Comparison of ENCODE assay signal across 29 mouse cellular contexts in genomic region chr7:5029946-5030345, GRCm38 (mm10). TPM values are rescaled to one million over a fixed set of nuclear protein-coding genes. Genes with fewer than 3 reads are reported as not detected.
DNase-seq lines count a peak whose midpoint lies in the region; ATAC-seq and TF ChIP-seq lines count a peak whose summit lies in the region.
"Had no signal": no experiment of that assay in that cellular context is flagged by ENCODE, and none has a peak within 500 bp of the region (broad histone marks: within the 10 kb centered on the region; RNA-seq: fewer than 3 reads in every experiment).

No protein-coding gene starts in this region.

- no peak for DNase-seq in forebrain, embryonic 11.5 days (ENCODE audit: low spot score)
- no peak for DNase-seq in midbrain, embryonic 10.5 days (ENCODE audit: low spot score)
- no peak for DNase-seq in midbrain, postnatal 0 days (ENCODE audit: low spot score)
- no peak for DNase-seq in G1E (ENCODE audit: low spot score)
- no peak for DNase-seq in limb, embryonic 11.5 days (ENCODE audit: low spot score)
- no peak for DNase-seq in cerebellum, postnatal 14 days
- DNase-seq in urinary bladder, adult 2 months (ENCODE audit: low spot score), result no peak
- DNase-seq: adrenal gland, postnatal 25 days; cerebellum, adult 11 months; cerebellum, postnatal 36 days; gastrocnemius, postnatal 14 days; heart, adult 2 months; kidney, adult 8-10 months; kidney, postnatal 14 days; lung, embryonic 14.5 days; lung, postnatal 36 days; right cerebral cortex, postnatal 14 days; spleen, adult 18-20 months; thymus, adult 18-20 months had no signal

- no peak overlapping the region for H3K9ac ChIP-seq in forebrain, embryonic 12.5 days
- H3K9ac ChIP-seq in forebrain, embryonic 11.5 days (ENCODE audit: low read length), result no peak overlapping the region
- H3K9ac ChIP-seq in midbrain, postnatal 0 days (replicated peaks; ENCODE audit: low read length, poor library complexity, severe bottlenecking), result no peak overlapping the region
- no peak overlapping the region for H3K9ac ChIP-seq in limb, embryonic 11.5 days (ENCODE audit: low read length)
- H3K9ac ChIP-seq: lung, embryonic 14.5 days; midbrain, embryonic 12.5 days had no signal

- ATAC-seq in forebrain, embryonic 12.5 days (ENCODE audit: low FRiP score), result no peak
- no peak for ATAC-seq in forebrain, embryonic 11.5 days (replicated peaks; ENCODE audit: low FRiP score)
- no peak for ATAC-seq in midbrain, postnatal 0 days (ENCODE audit: low FRiP score)
- ATAC-seq in G1E (ENCODE audit: extremely low read depth, insufficient number of reproducible peaks, low FRiP score, poor library complexity, severe bottlenecking), result no peak
- no peak for ATAC-seq in limb, embryonic 11.5 days (ENCODE audit: insufficient number of reproducible peaks, low FRiP score, low TSS enrichment, low read depth)
- ATAC-seq: Patski had no signal

- peaks cover 92% of the 10 kb centered on the region for H3K36me3 ChIP-seq in forebrain, embryonic 12.5 days (replicated peaks)
- H3K36me3 ChIP-seq in forebrain, embryonic 11.5 days (ENCODE audit: control insufficient read depth, insufficient read depth, low read length), result peaks cover 46% of the 10 kb centered on the region
- H3K36me3 ChIP-seq in midbrain, embryonic 10.5 days, result peaks cover 99% of the 10 kb centered on the region
- H3K36me3 ChIP-seq in midbrain, postnatal 0 days (ENCODE audit: insufficient read depth, low read length), result peaks cover 63% of the 10 kb centered on the region
- H3K36me3 ChIP-seq in G1E (replicated peaks), result peaks cover 98% of the 10 kb centered on the region
- peaks cover 68% of the 10 kb centered on the region for H3K36me3 ChIP-seq in limb, embryonic 11.5 days (ENCODE audit: control insufficient read depth, insufficient read depth, low read length)

- no peak overlapping the region for H3K27ac ChIP-seq in forebrain, embryonic 12.5 days
- no peak overlapping the region for H3K27ac ChIP-seq in forebrain, embryonic 11.5 days (ENCODE audit: low read depth, low read length)
- no peak overlapping the region for H3K27ac ChIP-seq in midbrain, embryonic 10.5 days (replicated peaks)
- H3K27ac ChIP-seq in midbrain, postnatal 0 days (ENCODE audit: low read depth, low read length), result no peak overlapping the region
- H3K27ac ChIP-seq in limb, embryonic 11.5 days (replicated peaks; ENCODE audit: low read depth, low read length), result no peak overlapping the region
- H3K27ac ChIP-seq: heart, adult 2 months; midbrain, embryonic 12.5 days had no signal

- no peak for TF ChIP-seq CTCF in midbrain, postnatal 0 days (IDR thresholded peaks at IDR 0.05)
- no peak for TF ChIP-seq CTCF in G1E (IDR thresholded peaks at IDR 0.05; ENCODE audit: low read depth, low read length)

- no peaks in the 10 kb centered on the region for H3K4me1 ChIP-seq in forebrain, embryonic 12.5 days
- no peaks in the 10 kb centered on the region for H3K4me1 ChIP-seq in forebrain, embryonic 11.5 days (replicated peaks; ENCODE audit: control insufficient read depth, insufficient read depth, low read length)
- H3K4me1 ChIP-seq in midbrain, embryonic 10.5 days, result no peaks in the 10 kb centered on the region
- no peaks in the 10 kb centered on the region for H3K4me1 ChIP-seq in midbrain, postnatal 0 days (ENCODE audit: insufficient read depth, low read length)
- H3K4me1 ChIP-seq in G1E (ENCODE audit: insufficient read depth, low read depth, low read length), result peaks cover 22% of the 10 kb centered on the region
- H3K4me1 ChIP-seq in limb, embryonic 11.5 days (ENCODE audit: control insufficient read depth, insufficient read depth, low read length), result no peaks in the 10 kb centered on the region
- H3K4me1 ChIP-seq: midbrain, embryonic 12.5 days had no signal

- H3K4me2 ChIP-seq in forebrain, embryonic 12.5 days, result no peak overlapping the region
- no peak overlapping the region for H3K4me2 ChIP-seq in forebrain, embryonic 11.5 days (ENCODE audit: low read depth, low read length, severe bottlenecking)
- no peak overlapping the region for H3K4me2 ChIP-seq in midbrain, postnatal 0 days (ENCODE audit: low read depth, low read length, poor library complexity, severe bottlenecking)
- H3K4me2 ChIP-seq in limb, embryonic 11.5 days (ENCODE audit: low read depth, severe bottlenecking), result no peak overlapping the region
- H3K4me2 ChIP-seq: lung, embryonic 14.5 days; midbrain, embryonic 12.5 days had no signal

- 94% methylated on average over 21 of the region's 21 CpGs for WGBS in forebrain, embryonic 12.5 days
- WGBS in forebrain, embryonic 11.5 days, result 89% methylated on average over 21 of the region's 21 CpGs
- WGBS in midbrain, embryonic 10.5 days, result 92% methylated on average over 21 of the region's 21 CpGs
- WGBS in midbrain, postnatal 0 days, result 96% methylated on average over 21 of the region's 21 CpGs
- 88% methylated on average over 21 of the region's 21 CpGs for WGBS in limb, embryonic 11.5 days

- H3K4me3 ChIP-seq in forebrain, embryonic 12.5 days (replicated peaks), result peak overlapping the region; percentile 4; the same call in 1 of the 2 replicates
- no peak overlapping the region for H3K4me3 ChIP-seq in forebrain, embryonic 11.5 days (ENCODE audit: low read depth, low read length)
- H3K4me3 ChIP-seq in midbrain, embryonic 10.5 days, result peak overlapping the region; percentile 27; the same call in 1 of the 2 replicates
- no peak overlapping the region for H3K4me3 ChIP-seq in midbrain, postnatal 0 days (ENCODE audit: low read depth, low read length)
- H3K4me3 ChIP-seq in G1E (ENCODE audit: low read depth, low read length), result peak overlapping the region; percentile 54
- peak overlapping the region; percentile 8; the same call in 1 of the 2 replicates for H3K4me3 ChIP-seq in limb, embryonic 11.5 days (ENCODE audit: low read depth, low read length)
- H3K4me3 ChIP-seq: erythroblast, embryonic 14.5 days; heart, adult 2 months; midbrain, embryonic 12.5 days had no signal

- H3K9me3 ChIP-seq in forebrain, embryonic 12.5 days, result peaks cover 29% of the 10 kb centered on the region
- H3K9me3 ChIP-seq in forebrain, embryonic 11.5 days (ENCODE audit: control insufficient read depth, low read length), result peaks cover 29% of the 10 kb centered on the region
- peaks cover 41% of the 10 kb centered on the region for H3K9me3 ChIP-seq in midbrain, embryonic 10.5 days (replicated peaks)
- peaks cover 21% of the 10 kb centered on the region; the same call in 1 of the 2 replicates for H3K9me3 ChIP-seq in midbrain, postnatal 0 days (ENCODE audit: low read length)
- H3K9me3 ChIP-seq in G1E (replicated peaks), result peaks cover 33% of the 10 kb centered on the region
- H3K9me3 ChIP-seq in limb, embryonic 11.5 days (ENCODE audit: control insufficient read depth, low read length), result peaks cover 40% of the 10 kb centered on the region

- H3K27me3 ChIP-seq in forebrain, embryonic 12.5 days, result no peaks in the 10 kb centered on the region
- H3K27me3 ChIP-seq in forebrain, embryonic 11.5 days (ENCODE audit: control insufficient read depth, insufficient read depth, low read length), result no peaks in the 10 kb centered on the region
- peaks cover 16% of the 10 kb centered on the region for H3K27me3 ChIP-seq in midbrain, embryonic 10.5 days (ENCODE audit: low read depth, poor library complexity, severe bottlenecking)
- H3K27me3 ChIP-seq in midbrain, postnatal 0 days (ENCODE audit: insufficient read depth, low read length), result no peaks in the 10 kb centered on the region
- H3K27me3 ChIP-seq in G1E (ENCODE audit: insufficient read depth, low read length), result peaks cover 12% of the 10 kb centered on the region; the same call in 1 of the 2 replicates
- H3K27me3 ChIP-seq in limb, embryonic 11.5 days (ENCODE audit: control insufficient read depth, insufficient read depth, low read length), result no peaks in the 10 kb centered on the region
- H3K27me3 ChIP-seq: midbrain, embryonic 12.5 days; Patski had no signal

RNA-seq across cellular contexts. Expression of gene 4632433K11Rik, which starts 4.0 kb away (rescaled TPM):
- polyA plus RNA-seq in forebrain, embryonic 12.5 days (2016; fragmentation: Nextera tagmentation; extraction: Ambion mirVana), result not detected in 2 replicates
- polyA plus RNA-seq in forebrain, embryonic 11.5 days (2014; fragmentation: Nextera tagmentation; extraction: Ambion mirVana), result not detected in 2 replicates
- not detected in 2 replicates for polyA plus RNA-seq in midbrain, embryonic 10.5 days (2016; fragmentation: Nextera tagmentation; extraction: Ambion mirVana)
- total RNA-seq in midbrain, postnatal 0 days (2014; rRNA removed), result not detected in 2 replicates
- not detected in 2 replicates for polyA plus RNA-seq in midbrain, postnatal 0 days (2015; fragmentation: Nextera tagmentation; extraction: Ambion mirVana)
- total RNA-seq in G1E (2014; fragmentation: Nextera tagmentation) (1.2 and 2.4 TPM in 2 replicates), G1E (2017) (0.98 TPM in 1 of 2 replicates, not detected in the other)
- not detected in 2 replicates for polyA plus RNA-seq in G1E (2012)
- not detected in 2 replicates for polyA plus RNA-seq in limb, embryonic 11.5 days (2014; fragmentation: Nextera tagmentation; extraction: Ambion mirVana)
- not detected in 2 replicates for polyA plus RNA-seq in urinary bladder, adult 2 months (2012; rRNA removed)
- total RNA-seq: adrenal gland, postnatal 25 days; gastrocnemius, postnatal 14 days; heart, adult 2 months had no signal
- polyA plus RNA-seq: erythroblast, embryonic 14.5 days; heart, adult 2 months; heart, embryonic 14.5 days; liver, adult 2 months; lung, embryonic 14.5 days; midbrain, embryonic 12.5 days; Patski had no signal

RNA-seq across cellular contexts. Expression of gene Zfp784, which starts 8.3 kb away (rescaled TPM):
- 4.0 and 4.5 TPM in 2 replicates for polyA plus RNA-seq in forebrain, embryonic 12.5 days (2016; fragmentation: Nextera tagmentation; extraction: Ambion mirVana)
- polyA plus RNA-seq in forebrain, embryonic 11.5 days (2014; fragmentation: Nextera tagmentation; extraction: Ambion mirVana), result 3.9 and 4.8 TPM in 2 replicates
- 2.8 and 4.2 TPM in 2 replicates for polyA plus RNA-seq in midbrain, embryonic 10.5 days (2016; fragmentation: Nextera tagmentation; extraction: Ambion mirVana)
- total RNA-seq in midbrain, postnatal 0 days (2014; rRNA removed), result 5.0 and 8.0 TPM in 2 replicates
- polyA plus RNA-seq in midbrain, postnatal 0 days (2015; fragmentation: Nextera tagmentation; extraction: Ambion mirVana), result 4.3 and 5.4 TPM in 2 replicates
- total RNA-seq in G1E (2014; fragmentation: Nextera tagmentation) (1.7 and 2.5 TPM in 2 replicates), G1E (2017) (2.7 and 2.8 TPM in 2 replicates)
- polyA plus RNA-seq in G1E (2012), result 1.3 and 1.6 TPM in 2 replicates
- 2.7 and 4.1 TPM in 2 replicates for polyA plus RNA-seq in limb, embryonic 11.5 days (2014; fragmentation: Nextera tagmentation; extraction: Ambion mirVana)
- polyA plus RNA-seq in urinary bladder, adult 2 months (2012; rRNA removed), result 9.5 and 9.6 TPM in 2 replicates

RNA-seq across cellular contexts. Expression of gene Ccdc106, which starts 9.6 kb away (rescaled TPM):
- polyA plus RNA-seq in forebrain, embryonic 12.5 days (2016; fragmentation: Nextera tagmentation; extraction: Ambion mirVana), result 11.0 and 12.8 TPM in 2 replicates
- 7.2 and 7.8 TPM in 2 replicates for polyA plus RNA-seq in forebrain, embryonic 11.5 days (2014; fragmentation: Nextera tagmentation; extraction: Ambion mirVana)
- polyA plus RNA-seq in midbrain, embryonic 10.5 days (2016; fragmentation: Nextera tagmentation; extraction: Ambion mirVana), result 5.1 and 5.2 TPM in 2 replicates
- 65.6 and 68.8 TPM in 2 replicates for total RNA-seq in midbrain, postnatal 0 days (2014; rRNA removed)
- 75.4 and 77.3 TPM in 2 replicates for polyA plus RNA-seq in midbrain, postnatal 0 days (2015; fragmentation: Nextera tagmentation; extraction: Ambion mirVana)
- 1.7 TPM in 1 of 2 replicates, not detected in the other for total RNA-seq in G1E (2014; fragmentation: Nextera tagmentation)
- total RNA-seq in G1E (2017), result 0.23 TPM in 1 of 2 replicates, not detected in the other
- 0.13 and 0.21 TPM in 2 replicates for polyA plus RNA-seq in G1E (2012)
- 12.5 and 14.4 TPM in 2 replicates for polyA plus RNA-seq in limb, embryonic 11.5 days (2014; fragmentation: Nextera tagmentation; extraction: Ambion mirVana)
- polyA plus RNA-seq in urinary bladder, adult 2 months (2012; rRNA removed), result 13.1 and 13.7 TPM in 2 replicates
- polyA plus RNA-seq: erythroblast, embryonic 14.5 days had no signal

RNA-seq across cellular contexts. Expression of gene Zfp865, which starts 9.8 kb away (rescaled TPM):
- polyA plus RNA-seq in forebrain, embryonic 12.5 days (2016; fragmentation: Nextera tagmentation; extraction: Ambion mirVana), result 6.7 and 7.3 TPM in 2 replicates
- 6.7 and 7.3 TPM in 2 replicates for polyA plus RNA-seq in forebrain, embryonic 11.5 days (2014; fragmentation: Nextera tagmentation; extraction: Ambion mirVana)
- 5.2 and 5.5 TPM in 2 replicates for polyA plus RNA-seq in midbrain, embryonic 10.5 days (2016; fragmentation: Nextera tagmentation; extraction: Ambion mirVana)
- total RNA-seq in midbrain, postnatal 0 days (2014; rRNA removed), result 35.0 and 48.4 TPM in 2 replicates
- 5.5 and 6.8 TPM in 2 replicates for polyA plus RNA-seq in midbrain, postnatal 0 days (2015; fragmentation: Nextera tagmentation; extraction: Ambion mirVana)
- total RNA-seq in G1E (2014; fragmentation: Nextera tagmentation) (50.6 and 54.8 TPM in 2 replicates), G1E (2017) (17.5 and 19.9 TPM in 2 replicates)
- polyA plus RNA-seq in G1E (2012), result 121 and 146 TPM in 2 replicates
- polyA plus RNA-seq in limb, embryonic 11.5 days (2014; fragmentation: Nextera tagmentation; extraction: Ambion mirVana), result 7.5 and 8.2 TPM in 2 replicates
- 18.8 and 27.1 TPM in 2 replicates for polyA plus RNA-seq in urinary bladder, adult 2 months (2012; rRNA removed)

RNA-seq across cellular contexts. Expression of gene Gm44973, which starts 14.7 kb away (rescaled TPM):
- 0.69 TPM in 1 of 2 replicates, not detected in the other for polyA plus RNA-seq in forebrain, embryonic 12.5 days (2016; fragmentation: Nextera tagmentation; extraction: Ambion mirVana)
- 0.23 and 1.9 TPM in 2 replicates for polyA plus RNA-seq in forebrain, embryonic 11.5 days (2014; fragmentation: Nextera tagmentation; extraction: Ambion mirVana)
- polyA plus RNA-seq in midbrain, embryonic 10.5 days (2016; fragmentation: Nextera tagmentation; extraction: Ambion mirVana), result 1.2 and 1.5 TPM in 2 replicates
- total RNA-seq in midbrain, postnatal 0 days (2014; rRNA removed), result not detected in 2 replicates
- 1.2 and 2.6 TPM in 2 replicates for polyA plus RNA-seq in midbrain, postnatal 0 days (2015; fragmentation: Nextera tagmentation; extraction: Ambion mirVana)
- total RNA-seq in G1E (2014; fragmentation: Nextera tagmentation) (6.7 TPM in 1 of 2 replicates, not detected in the other), G1E (2017) (not detected in 2 replicates)
- polyA plus RNA-seq in G1E (2012), result not detected in 2 replicates
- polyA plus RNA-seq in limb, embryonic 11.5 days (2014; fragmentation: Nextera tagmentation; extraction: Ambion mirVana), result 0.45 and 1.4 TPM in 2 replicates
- 0.25 TPM in 1 of 2 replicates, not detected in the other for polyA plus RNA-seq in urinary bladder, adult 2 months (2012; rRNA removed)
- total RNA-seq: adrenal gland, postnatal 25 days; gastrocnemius, postnatal 14 days; heart, adult 2 months; heart, postnatal 4 days; layer of hippocampus, adult 8-10 months; left cerebral cortex, postnatal 25 days; neutrophil, adult 5-6 weeks had no signal
- polyA plus RNA-seq: erythroblast, embryonic 14.5 days; heart, adult 2 months; heart, embryonic 14.5 days; liver, adult 2 months; lung, embryonic 14.5 days; midbrain, embryonic 12.5 days had no signal

Comparison
In these comparisons a context has a peak if more than half of its experiments do, and no peak if none do; other contexts are left out.
1. H3K4me3 ChIP-seq: peak in forebrain, embryonic 12.5 days (single experiment), midbrain, embryonic 10.5 days (single experiment), G1E (single experiment) and limb, embryonic 11.5 days (single experiment); none in forebrain, embryonic 11.5 days (single experiment) and midbrain, postnatal 0 days (single experiment).